Mouse (Mus musculus) macrophage (primary cell): ENCODE measurements around the gene Agxt2. TPM values are rescaled to one million over a fixed set of nuclear protein-coding genes. Genes with fewer than 3 reads are reported as not detected.

Experiments used
- polyA plus RNA-seq: library from polyadenylated mRNA; stranded (reverse); fragments of 250-400 nt; gene quantifications from 3 replicates; pipeline ENCODE4 v1.2.4, GENCODE M21; 2018; ENCODE audit warnings: inconsistent platforms

The Agxt2 gene
- polyA plus RNA-seq, 1 experiment from 2014 or later = not detected

Other genes starting within 250 kb of the Agxt2 start
- not detected in 3 replicates for gene Prlr, start 181.3 kb upstream of the Agxt2 start, polyA plus RNA-seq
- not detected in 3 replicates for gene Gm21973, start 33.2 kb upstream of the Agxt2 start, polyA plus RNA-seq
- 10.5 to 32.9 TPM (median 24.5 TPM) in 3 replicates for gene Dnajc21, start 112.0 kb downstream of the Agxt2 start, polyA plus RNA-seq
- 13.5 to 30.8 TPM (median 26.3 TPM) in 3 replicates for gene Brix1, start 127.4 kb downstream of the Agxt2 start, polyA plus RNA-seq
- gene Rad1, start 127.5 kb downstream of the Agxt2 start, polyA plus RNA-seq = 3.5 to 9.9 TPM (median 7.1 TPM) in 3 replicates
- gene Ttc23l, start 200.1 kb downstream of the Agxt2 start, polyA plus RNA-seq = not detected in 3 replicates